Mouse (Mus musculus) intestine, embryonic 16.5 days (tissue): ENCODE results near the gene H2-Eb2. TPM values are rescaled to one million over a fixed set of nuclear protein-coding genes. Genes with fewer than 3 reads are reported as not detected.

Experiments used
- ATAC-seq: fragments of 200-750 bp; cut with Nextera tagmentation; 2 replicates; pipeline ENCODE4 v1.8.0; 2017; ENCODE audit warnings: moderate TSS enrichment, moderate library complexity
- H3K27ac ChIP-seq: fragments of 300-500 bp; sonication (generic); 2 replicates; pipeline ENCODE4 v1.5.1; 2014; ENCODE audit warnings: mild to moderate bottlenecking, low read length
- H3K27me3 ChIP-seq: fragments of 300-500 bp; sonication (generic); replicated peaks from 2 replicates; pipeline ENCODE4 v1.6.1; 2014; ENCODE audit warnings: low read length, control low read depth, mixed read lengths; ENCODE audit not compliant: control insufficient read depth, insufficient read depth
- H3K36me3 ChIP-seq: fragments of 300-500 bp; sonication (generic); 2 replicates; pipeline ENCODE4 v1.6.1; 2014; ENCODE audit warnings: low read length, control low read depth; ENCODE audit not compliant: control insufficient read depth, insufficient read depth
- H3K4me1 ChIP-seq: fragments of 300-500 bp; sonication (generic); 2 replicates; pipeline ENCODE4 v1.6.1; 2014; ENCODE audit warnings: low read length, control low read depth, mixed read lengths; ENCODE audit not compliant: control insufficient read depth, insufficient read depth
- H3K4me2 ChIP-seq: fragments of 300-500 bp; sonication (generic); 2 replicates; pipeline ENCODE4 v1.6.1; 2014; ENCODE audit warnings: low read depth, low read length, control low read depth
- H3K4me3 ChIP-seq: fragments of 300-500 bp; sonication (generic); 2 replicates; pipeline ENCODE4 v1.5.1; 2014; ENCODE audit warnings: mild to moderate bottlenecking, low read length
- H3K9ac ChIP-seq: fragments of 300-500 bp; sonication (generic); 2 replicates; pipeline ENCODE4 v1.6.1; 2014; ENCODE audit warnings: low read depth, low read length
- H3K9me3 ChIP-seq: fragments of 300-500 bp; sonication (generic); 2 replicates; pipeline ENCODE4 v1.6.1; 2016; ENCODE audit warnings: low read length, control low read depth; ENCODE audit not compliant: control insufficient read depth
- WGBS: fragments of 180-500 bp; shearing (Covaris S2); extraction: QIAGEN DNeasy Blood & Tissue Kit; methylation state at CpG from one replicate; pipeline ENCODE4 v1.1.7; 2014; 5-methylcytosine and 5-hydroxymethylcytosine counted together
- polyA plus RNA-seq: library from polyadenylated mRNA; unstranded; fragments of >200 nt; fragmentation: Nextera tagmentation; extraction: Ambion mirVana; gene quantifications from 2 replicates; pipeline ENCODE4 v1.2.1, GENCODE M21; 2015

H2-Eb2 gene
- polyA plus RNA-seq, 1 experiment from 2014 or later: not detected

DNA sequence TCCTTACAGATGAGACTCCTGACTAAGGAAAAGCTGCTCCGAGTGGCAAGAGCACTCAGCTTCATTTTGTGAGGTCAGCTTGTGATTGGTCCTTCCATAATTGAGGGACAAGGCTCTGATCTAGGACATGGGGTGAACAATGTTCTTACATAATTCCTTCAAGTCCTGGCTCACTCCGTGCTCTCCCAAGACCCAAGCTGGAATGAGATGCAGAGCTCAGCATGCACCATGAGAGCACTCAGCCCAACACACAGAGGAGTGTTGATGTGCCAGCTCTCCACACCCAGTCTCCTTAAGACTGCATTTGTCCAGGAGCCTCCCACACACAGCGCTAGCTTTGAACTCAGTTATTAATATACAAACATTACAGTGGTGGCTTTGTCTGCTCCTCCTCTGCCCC, 59.2 kb downstream of the H2-Eb2 start:
- no peaks in the 10 kb centered on the region for H3K27me3 ChIP-seq
- no peaks in the 10 kb centered on the region for H3K4me1 ChIP-seq
- H3K9me3 ChIP-seq: peaks cover 5% of the 10 kb centered on the region; the same call in 1 of the 2 replicates
- H3K36me3 ChIP-seq: 0 out of 2 replicates have a peak, but pooled peaks cover 2% of the 10 kb centered on the region
- 65% methylated on average over 3 of the region's 3 CpGs for WGBS
- ATAC-seq: no peak
- H3K4me3 ChIP-seq: no peak overlapping the region
- H3K27ac ChIP-seq: no peak overlapping the region
- H3K9ac ChIP-seq: no peak overlapping the region
- H3K4me2 ChIP-seq: no peak overlapping the region

DNA sequence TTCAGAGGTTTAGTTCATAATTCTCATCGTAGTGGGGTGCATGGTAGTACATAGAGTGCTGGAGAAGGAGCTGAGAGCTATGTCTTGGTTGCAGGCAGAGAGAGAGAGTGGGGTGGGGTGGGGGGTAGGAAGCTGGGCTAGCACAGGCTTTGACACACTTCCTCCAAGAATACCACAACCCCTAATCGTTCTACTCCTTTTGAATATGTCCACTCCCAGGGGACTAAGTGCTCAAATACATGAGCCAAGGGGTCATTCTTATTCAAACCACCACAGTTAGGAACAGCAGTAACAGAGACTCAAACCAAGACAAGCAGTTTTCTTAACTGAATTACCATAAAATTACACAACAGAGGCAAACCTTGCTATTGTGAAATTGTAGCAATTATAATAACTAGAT, 61.2 kb downstream of the H2-Eb2 start:
- peaks cover 5% of the 10 kb centered on the region; the same call in 1 of the 2 replicates for H3K9me3 ChIP-seq
- no peaks in the 10 kb centered on the region for H3K27me3 ChIP-seq
- H3K4me3 ChIP-seq: no peak overlapping the region
- H3K36me3 ChIP-seq: 0 out of 2 replicates have a peak, but pooled peaks cover 2% of the 10 kb centered on the region
- no peak overlapping the region for H3K9ac ChIP-seq
- H3K4me2 ChIP-seq: no peak overlapping the region
- no peaks in the 10 kb centered on the region for H3K4me1 ChIP-seq
- H3K27ac ChIP-seq: no peak overlapping the region
- 82% methylated on average over 2 of the region's 2 CpGs for WGBS
- no peak for ATAC-seq

DNA sequence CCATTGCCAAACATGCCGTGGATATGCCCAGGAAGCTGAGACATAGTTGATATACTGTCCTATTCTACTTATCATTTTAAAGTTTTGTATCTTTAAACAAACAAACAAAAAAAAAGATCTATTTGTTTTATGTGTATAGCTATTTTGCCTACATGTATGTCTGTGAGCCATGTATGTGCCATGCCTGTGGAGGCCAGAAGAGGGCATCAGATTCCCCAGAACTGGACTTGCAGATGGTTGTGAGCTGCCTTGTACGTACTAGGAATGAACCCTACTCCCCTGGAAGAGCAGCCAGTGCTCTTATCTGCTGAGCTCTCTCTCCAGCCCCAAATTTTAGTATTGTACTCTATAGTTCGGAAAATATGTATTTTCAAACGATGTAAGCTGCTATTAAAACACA, 63.0 kb downstream of the H2-Eb2 start:
- Histone ChIP-seq H3K36me3 (no peaks in the 10 kb centered on the region), H3K9ac (no peak overlapping the region), H3K4me1 (no peaks in the 10 kb centered on the region), H3K4me3 (no peak overlapping the region), H3K9me3 (no peaks in the 10 kb centered on the region), H3K27ac (no peak overlapping the region), H3K27me3 (no peaks in the 10 kb centered on the region), H3K4me2 (no peak overlapping the region)
- ATAC-seq: no peak
- 41% methylated on average over 4 of the region's 4 CpGs for WGBS

Other genes with a start within 250 kb of the H2-Eb2 start
- 0.62 and 0.95 TPM in 2 replicates for gene H2-Oa, start 233.3 kb upstream of the H2-Eb2 start, polyA plus RNA-seq
- gene H2-DMa, start 206.1 kb upstream of the H2-Eb2 start, polyA plus RNA-seq: 13.4 and 15.3 TPM in 2 replicates
- 72.3 and 73.0 TPM in 2 replicates for gene Brd2, start 203.0 kb upstream of the H2-Eb2 start, polyA plus RNA-seq
- gene H2-DMb2, start 182.4 kb upstream of the H2-Eb2 start, polyA plus RNA-seq: 0.87 and 0.99 TPM in 2 replicates
- gene H2-DMb1, start 172.6 kb upstream of the H2-Eb2 start, polyA plus RNA-seq: 3.0 and 3.6 TPM in 2 replicates
- gene Tap1, start 138.1 kb upstream of the H2-Eb2 start, polyA plus RNA-seq: 8.4 and 8.5 TPM in 2 replicates
- gene Psmb9, start 137.9 kb upstream of the H2-Eb2 start, polyA plus RNA-seq: 13.4 and 15.3 TPM in 2 replicates
- 20.7 and 23.1 TPM in 2 replicates for gene Psmb8, start 127.9 kb upstream of the H2-Eb2 start, polyA plus RNA-seq
- gene Tap2, start 122.1 kb upstream of the H2-Eb2 start, polyA plus RNA-seq: 7.2 and 9.1 TPM in 2 replicates
- 0.15 and 0.21 TPM in 2 replicates for gene H2-Ob, start 86.8 kb upstream of the H2-Eb2 start, polyA plus RNA-seq
- 28.5 and 30.9 TPM in 2 replicates for gene H2-Ab1, start 68.0 kb upstream of the H2-Eb2 start, polyA plus RNA-seq
- gene H2-Aa, start 37.8 kb upstream of the H2-Eb2 start, polyA plus RNA-seq: 15.7 and 17.5 TPM in 2 replicates
- gene H2-Eb1, start 19.8 kb upstream of the H2-Eb2 start, polyA plus RNA-seq: 11.0 and 11.1 TPM in 2 replicates
- 10.6 and 16.0 TPM in 2 replicates for gene Btnl2, start 29.2 kb downstream of the H2-Eb2 start, polyA plus RNA-seq
- 30.2 and 43.2 TPM in 2 replicates for gene Btnl1, start 51.5 kb downstream of the H2-Eb2 start, polyA plus RNA-seq
- gene BC051142, start 73.2 kb downstream of the H2-Eb2 start, polyA plus RNA-seq: 0.81 and 1.2 TPM in 2 replicates
- gene Btnl4, start 151.7 kb downstream of the H2-Eb2 start, polyA plus RNA-seq: 18.1 and 22.3 TPM in 2 replicates
- gene Btnl6, start 191.7 kb downstream of the H2-Eb2 start, polyA plus RNA-seq: 30.9 and 41.7 TPM in 2 replicates
- 2.5 and 3.8 TPM in 2 replicates for gene Notch4, start 238.6 kb downstream of the H2-Eb2 start, polyA plus RNA-seq